Mouse (Mus musculus): ENCODE results near the gene Ccr4. TPM values are rescaled to one million over a fixed set of nuclear protein-coding genes. Genes with fewer than 3 reads are reported as not detected.

Gene Ccr4
- polyA plus RNA-seq, 1 experiment = 0.53 TPM

- Histone ChIP-seq H3K4me1 (ENCODE audit: control insufficient read depth, insufficient read depth, low read length) (no peaks in the 10 kb centered on the region), H3K27ac (ENCODE audit: insufficient read depth, low read depth, low read length) (no peak overlapping the region), H3K4me3 (ENCODE audit: insufficient read depth, low read depth, low read length) (no peak overlapping the region), H3K36me3 (ENCODE audit: control insufficient read depth, insufficient read depth, low read length) (no peaks in the 10 kb centered on the region; the same call in 1 of the 2 replicates), H3K27me3 (replicated peaks; ENCODE audit: control insufficient read depth, insufficient read depth, low read length) (no peaks in the 10 kb centered on the region)
- 88% methylated on average over 9 of the region's 9 CpGs for WGBS
- DNase-seq = no peak
- TF ChIP-seq CTCF (conservative IDR thresholded peaks at IDR 0.05; ENCODE audit: insufficient read depth, insufficient read length, low read depth, low read length) = no peak
- no peak for TF ChIP-seq POLR2A (IDR thresholded peaks at IDR 0.05; ENCODE audit: low read depth, low read length)
Measured at GRCm38 (mm10) chr9:114442893-114443292, 61.8 kb downstream of the Ccr4 start.

- WGBS = 95% methylated on average over 9 of the region's 9 CpGs
- TF ChIP-seq CTCF (conservative IDR thresholded peaks at IDR 0.05; ENCODE audit: insufficient read depth, insufficient read length, low read depth, low read length) (no peak), POLR2A (IDR thresholded peaks at IDR 0.05; ENCODE audit: low read depth, low read length) (no peak)
- no peaks in the 10 kb centered on the region; the same call in 1 of the 2 replicates for H3K36me3 ChIP-seq (ENCODE audit: control insufficient read depth, insufficient read depth, low read length)
- DNase-seq = no peak
- H3K4me1 ChIP-seq (ENCODE audit: control insufficient read depth, insufficient read depth, low read length) = no peaks in the 10 kb centered on the region
- H3K27ac ChIP-seq (ENCODE audit: insufficient read depth, low read depth, low read length) = no peak overlapping the region
- no peak overlapping the region for H3K4me3 ChIP-seq (ENCODE audit: insufficient read depth, low read depth, low read length)
- H3K27me3 ChIP-seq (replicated peaks; ENCODE audit: control insufficient read depth, insufficient read depth, low read length) = no peaks in the 10 kb centered on the region
Measured at GRCm38 (mm10) chr9:114442225-114442624, 62.5 kb downstream of the Ccr4 start.

- WGBS = 87% methylated on average over 10 of the region's 10 CpGs
- no peak overlapping the region for H3K27ac ChIP-seq (ENCODE audit: insufficient read depth, low read depth, low read length)
Measured at GRCm38 (mm10) chr9:114440548-114440947, 64.2 kb downstream of the Ccr4 start.

More at GRCm38 (mm10) chr9:114440548-114440947, 64.2 kb downstream of the Ccr4 start:
- Histone ChIP-seq H3K36me3 (ENCODE audit: control insufficient read depth, insufficient read depth, low read length) (peaks cover 1% of the 10 kb centered on the region; the same call in 1 of the 2 replicates), H3K4me3 (ENCODE audit: insufficient read depth, low read depth, low read length) (no peak overlapping the region), H3K4me1 (ENCODE audit: control insufficient read depth, insufficient read depth, low read length) (no peaks in the 10 kb centered on the region), H3K27me3 (replicated peaks; ENCODE audit: control insufficient read depth, insufficient read depth, low read length) (no peaks in the 10 kb centered on the region)
- TF ChIP-seq POLR2A (IDR thresholded peaks at IDR 0.05; ENCODE audit: low read depth, low read length) (no peak), CTCF (conservative IDR thresholded peaks at IDR 0.05; ENCODE audit: insufficient read depth, insufficient read length, low read depth, low read length) (no peak)
- DNase-seq = no peak

Other genes starting within 250 kb of the Ccr4 start
- gene Bcl2a1c, start 174.8 kb downstream of the Ccr4 start, polyA plus RNA-seq (2012; rRNA removed) = not detected in 2 replicates
- gene Crtap, start 114.2 kb downstream of the Ccr4 start, polyA plus RNA-seq (2012; rRNA removed) = 86.3 and 98.7 TPM in 2 replicates
- gene Glb1, start 103.8 kb downstream of the Ccr4 start, polyA plus RNA-seq (2012; rRNA removed) = 144 and 165 TPM in 2 replicates
- gene Tmppe, start 103.8 kb downstream of the Ccr4 start, polyA plus RNA-seq (2012; rRNA removed) = 11.4 and 15.7 TPM in 2 replicates
- not detected in 2 replicates for gene C130032M10Rik, start 10.8 kb upstream of the Ccr4 start, polyA plus RNA-seq (2012; rRNA removed)
- gene Trim71, start 59.5 kb upstream of the Ccr4 start, polyA plus RNA-seq (2012; rRNA removed) = 0.01 and 0.05 TPM in 2 replicates
- gene Cnot10, start 135.3 kb upstream of the Ccr4 start, polyA plus RNA-seq (2012; rRNA removed) = 21.9 and 24.0 TPM in 2 replicates
- 21.3 and 24.6 TPM in 2 replicates for gene Dync1li1, start 183.9 kb upstream of the Ccr4 start, polyA plus RNA-seq (2012; rRNA removed)
- gene Cmtm6, start 226.2 kb upstream of the Ccr4 start, polyA plus RNA-seq (2012; rRNA removed) = 68.7 and 70.5 TPM in 2 replicates